Mouse (Mus musculus) G1E (cell line): ENCODE data around the gene 8030474K03Rik. TPM values are rescaled to one million over a fixed set of nuclear protein-coding genes. Genes with fewer than 3 reads are reported as not detected.
A peak's percentile ranks its signal among the peaks of the same experiment; 100 is the strongest.
"Not testable (repeated sequence)": the region's sequence is repeated elsewhere in the genome, so short reads cannot be mapped to it uniquely, and the experiment has no call there.

Source experiments
- ATAC-seq: 2 replicates; pipeline ENCODE4 v1.8.0; 2016; ENCODE audit warnings: mild to moderate bottlenecking; ENCODE audit not compliant: insufficient number of reproducible peaks, poor library complexity, low FRiP score, severe bottlenecking; ENCODE audit errors: extremely low read depth
- DNase-seq: peaks from one replicate; pipeline ENCODE4 v3.0.0; 2012; ENCODE audit warnings: low spot score
- H3K27me3 ChIP-seq: 2 replicates; pipeline ENCODE4 v1.6.1; 2012; ENCODE audit warnings: mild to moderate bottlenecking, low read length, inconsistent platforms; ENCODE audit not compliant: insufficient read depth
- H3K36me3 ChIP-seq: replicated peaks from 2 replicates; pipeline ENCODE3; 2012; ENCODE audit warnings: mild to moderate bottlenecking, inconsistent platforms
- H3K4me1 ChIP-seq: 2 replicates; pipeline ENCODE4 v1.6.1; 2012; ENCODE audit warnings: low read depth, low read length, inconsistent platforms, mixed read lengths; ENCODE audit not compliant: insufficient read depth
- H3K4me3 ChIP-seq: 2 replicates; pipeline ENCODE4 v1.5.1; 2012; ENCODE audit warnings: low read depth, mild to moderate bottlenecking, inconsistent platforms, low read length, moderate library complexity, mixed read lengths
- H3K9me3 ChIP-seq: replicated peaks from 2 replicates; pipeline ENCODE4 v1.6.1; 2012; ENCODE audit warnings: inconsistent platforms
- CTCF ChIP-seq: IDR thresholded peaks from 2 replicates; pipeline ENCODE4 v1.5.1; 2012; ENCODE audit warnings: low read depth, low read length, inconsistent platforms, mixed read lengths
- GATA1 ChIP-seq: IDR thresholded peaks from 2 replicates; pipeline ENCODE4 v1.6.1; 2012; ENCODE audit warnings: borderline replicate concordance, low read length, inconsistent platforms, mixed read lengths
- GATA2 ChIP-seq: IDR thresholded peaks from 2 replicates; pipeline ENCODE4 v1.6.1; 2012; ENCODE audit warnings: low read depth, low read length, inconsistent platforms, borderline replicate concordance
- POLR2AphosphoS5 ChIP-seq: IDR thresholded peaks from 2 replicates; pipeline ENCODE4 v1.6.1; 2012; ENCODE audit warnings: low read depth, low read length, inconsistent platforms; ENCODE audit not compliant: insufficient replicate concordance
- TAL1 ChIP-seq: conservative IDR thresholded peaks from 2 replicates; pipeline ENCODE4 v1.6.1; 2012; ENCODE audit warnings: low read depth, low read length, inconsistent platforms, mixed read lengths
- polyA plus RNA-seq: library from polyadenylated mRNA; stranded (reverse); fragments of >175 nt; gene quantifications from 2 replicates; pipeline ENCODE4 v1.2.3, GENCODE M21; 2012
- total RNA-seq, 2 experiments: library from RNA; stranded (forward) in 1 of 2; stranded (reverse) in 1 of 2; fragments of 200-1000 nt in 1 of 2; fragments of >200 nt in 1 of 2; fragmentation: Nextera tagmentation in 1 of 2; gene quantifications; 2 replicates each; pipeline ENCODE4 v1.2.3; 2014 to 2017

Gene 8030474K03Rik
- total and polyA plus RNA-seq, 3 experiments = not detected

DNA sequence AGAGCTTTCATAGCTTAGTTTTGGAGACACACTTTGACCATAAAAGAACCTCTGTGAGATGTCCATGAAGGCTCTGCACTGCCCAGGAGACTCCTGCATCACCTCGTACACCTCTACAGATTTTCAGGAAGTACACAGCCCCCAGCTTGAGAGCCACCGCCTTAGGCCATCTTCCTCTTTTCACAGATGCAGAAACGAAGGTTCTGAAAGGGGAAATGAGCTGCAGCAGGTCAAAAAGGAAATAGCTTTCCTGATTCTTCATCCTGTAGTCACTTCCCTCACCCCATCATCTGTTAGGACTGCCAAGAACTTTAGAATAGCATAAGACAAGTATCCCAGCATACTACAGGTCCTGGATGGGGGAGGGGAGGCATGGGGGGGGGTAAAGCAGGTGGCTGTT lies 24.1 kb upstream of the 8030474K03Rik start:
- Histone ChIP-seq H3K4me1 (no peaks in the 10 kb centered on the region), H3K36me3 (no peaks in the 10 kb centered on the region), H3K27me3 (no peaks in the 10 kb centered on the region), H3K4me3 (no peak overlapping the region), H3K9me3 (no peaks in the 10 kb centered on the region)
- DNase-seq (no peak), ATAC-seq (no peak)
- no peak for TF ChIP-seq GATA2
- no peak for TF ChIP-seq GATA1
- no peak for TF ChIP-seq POLR2AphosphoS5

DNA sequence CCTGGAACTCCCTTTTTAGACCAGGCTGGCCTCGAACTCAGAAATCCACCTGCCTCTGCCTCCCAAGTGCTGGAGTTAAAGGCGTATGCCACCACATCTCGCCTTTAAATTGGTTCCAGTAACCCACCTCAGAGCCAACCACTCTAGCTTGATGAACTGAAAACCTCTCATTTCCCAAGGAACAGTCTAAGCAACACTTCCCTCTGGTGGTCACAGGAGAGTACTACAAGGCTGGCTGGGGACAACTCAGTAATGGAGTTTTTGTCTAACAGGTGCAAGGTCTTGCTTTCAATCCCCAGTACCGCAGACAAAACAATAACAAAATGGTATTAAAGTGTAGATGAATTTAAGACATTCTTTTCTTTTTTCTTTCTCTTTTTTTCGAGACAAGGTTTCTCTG lies 22.4 kb upstream of the 8030474K03Rik start:
- Histone ChIP-seq H3K36me3 (no peaks in the 10 kb centered on the region), H3K9me3 (no peaks in the 10 kb centered on the region), H3K4me3 (no peak overlapping the region), H3K4me1 (no peaks in the 10 kb centered on the region), H3K27me3 (no peaks in the 10 kb centered on the region)
- ATAC-seq (no peak), DNase-seq (peak; percentile 22)
- TF ChIP-seq GATA2 (no peak), GATA1 (no peak), TAL1 (no peak), CTCF (peak; percentile 66), POLR2AphosphoS5 (no peak)

DNA sequence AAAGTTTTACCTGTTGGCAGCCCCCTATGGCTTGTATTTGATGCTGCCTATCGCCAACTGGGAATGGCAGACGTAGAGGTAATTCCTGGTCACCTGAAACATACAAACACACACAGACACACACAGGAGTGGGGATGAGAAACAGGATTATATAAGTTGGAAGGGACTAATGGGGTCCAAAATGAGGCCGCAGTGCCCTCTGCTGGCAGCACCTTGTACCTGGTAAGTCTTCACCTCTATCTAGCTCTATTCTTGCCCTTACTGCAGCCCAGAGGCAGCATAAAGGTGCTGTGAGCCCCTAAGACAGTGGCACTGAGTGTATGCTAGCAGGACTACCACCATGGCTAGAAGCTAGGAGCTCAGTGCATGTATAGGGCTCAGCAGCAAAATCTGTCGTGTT lies 2.9 kb upstream of the 8030474K03Rik start:
- H3K4me3 ChIP-seq = no peak overlapping the region
- H3K9me3 ChIP-seq = no peaks in the 10 kb centered on the region
- ATAC-seq (no peak), DNase-seq (no peak)
- H3K4me1 ChIP-seq = no peaks in the 10 kb centered on the region
- H3K27me3 ChIP-seq = no peaks in the 10 kb centered on the region
- no peak for TF ChIP-seq GATA2
- peak; percentile 24; the same call in 1 of the 2 replicates for TF ChIP-seq CTCF
- TF ChIP-seq POLR2AphosphoS5 = no peak
- no peak for TF ChIP-seq TAL1
- TF ChIP-seq GATA1 = no peak
- no peaks in the 10 kb centered on the region for H3K36me3 ChIP-seq

DNA sequence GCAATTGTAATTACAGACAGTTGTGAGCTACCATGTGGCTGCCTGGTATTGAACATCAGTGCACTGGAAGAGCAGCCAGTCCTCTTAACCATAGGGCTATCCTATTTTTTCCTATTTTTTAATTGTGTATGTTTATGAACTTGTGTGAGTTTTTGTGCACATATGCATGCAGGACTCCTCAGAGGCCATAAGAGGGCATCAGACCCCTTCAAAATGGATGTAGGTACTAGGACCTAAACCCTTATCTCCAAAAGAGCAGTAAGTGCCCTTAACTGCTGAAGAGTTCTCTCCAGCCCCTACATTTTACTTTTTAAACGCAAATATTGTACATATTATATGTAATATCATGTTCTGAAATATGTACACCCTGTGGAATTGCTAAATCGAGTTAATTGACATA lies 11.1 kb downstream of the 8030474K03Rik start:
- no peaks in the 10 kb centered on the region for H3K27me3 ChIP-seq
- no peaks in the 10 kb centered on the region for H3K9me3 ChIP-seq
- DNase-seq = no peak
- H3K4me1 ChIP-seq = no peaks in the 10 kb centered on the region
- ATAC-seq = no peak
- no peaks in the 10 kb centered on the region for H3K36me3 ChIP-seq
- no peak for TF ChIP-seq GATA2
- TF ChIP-seq TAL1 = no peak
- no peak for TF ChIP-seq POLR2AphosphoS5
- TF ChIP-seq CTCF = no peak
- no peak for TF ChIP-seq GATA1
- no peak overlapping the region for H3K4me3 ChIP-seq

DNA sequence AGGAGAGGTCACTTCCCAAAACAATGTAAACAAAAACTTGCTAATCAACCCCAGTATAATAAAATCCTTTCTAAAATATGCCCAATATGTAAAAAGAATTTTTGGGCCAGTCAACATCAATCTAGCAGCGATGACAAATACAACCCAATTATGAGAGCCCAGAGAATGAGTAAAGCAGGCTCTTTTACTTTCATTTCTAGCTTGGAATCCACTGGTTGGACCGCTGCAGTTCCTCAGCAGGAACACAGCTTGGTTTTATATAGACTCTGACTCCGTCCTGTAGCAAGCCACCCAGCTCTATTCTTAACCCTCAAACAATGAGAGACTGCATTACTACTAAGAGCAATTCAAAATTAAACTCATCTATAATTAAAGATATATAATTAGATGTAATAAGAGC lies 17.3 kb downstream of the 8030474K03Rik start:
- Histone ChIP-seq H3K27me3 (no peaks in the 10 kb centered on the region), H3K4me3 (no peak overlapping the region), H3K9me3 (no peaks in the 10 kb centered on the region), H3K36me3 (no peaks in the 10 kb centered on the region), H3K4me1 (no peaks in the 10 kb centered on the region)
- DNase-seq (no peak), ATAC-seq (no peak)
- TF ChIP-seq TAL1 (no peak), GATA2 (no peak), GATA1 (no peak)

DNA sequence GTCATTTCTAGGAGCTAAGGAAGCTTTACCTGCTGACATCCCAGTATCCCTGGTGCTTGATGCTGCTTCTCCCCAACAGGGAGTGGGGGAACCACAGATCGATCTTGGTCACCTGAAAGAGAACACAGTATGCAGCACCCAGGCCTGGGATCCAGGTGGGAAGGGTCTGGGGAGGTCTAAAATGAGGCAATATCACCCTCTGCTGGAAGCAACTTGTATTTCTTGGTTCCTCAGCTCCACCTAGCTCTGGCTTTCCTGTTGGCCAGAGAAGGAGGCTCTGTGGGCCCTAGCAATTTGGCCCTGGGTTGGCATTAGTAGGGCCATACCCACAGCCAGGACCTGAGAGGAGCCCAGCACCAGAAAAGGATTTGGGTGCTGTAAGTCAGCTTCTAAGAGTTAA lies 24.7 kb downstream of the 8030474K03Rik start:
- no peaks in the 10 kb centered on the region for H3K9me3 ChIP-seq
- no peak for ATAC-seq
- DNase-seq = no peak

DNA sequence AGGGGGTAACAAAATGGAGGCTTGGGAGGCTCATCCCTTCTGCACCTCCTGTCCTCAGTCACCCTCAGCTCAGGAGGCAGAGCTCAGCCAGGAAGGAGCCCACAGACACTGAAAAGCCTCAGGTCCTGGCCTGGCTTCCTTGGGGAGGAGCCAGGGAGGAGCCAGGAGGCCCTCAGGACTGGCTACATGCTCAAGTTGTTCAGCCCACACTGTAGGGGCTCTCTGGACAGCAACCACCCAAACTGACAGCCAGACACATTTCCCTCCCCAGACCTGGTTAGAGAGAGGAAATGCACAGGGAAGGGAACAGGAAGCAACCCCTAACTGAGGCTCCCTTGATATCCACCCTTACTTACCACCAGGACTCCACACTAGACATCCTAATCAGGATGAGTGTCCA lies 25.5 kb downstream of the 8030474K03Rik start:
- not testable (repeated sequence) for DNase-seq, ATAC-seq

More for the DNA sequence above, 24.7 kb downstream of the 8030474K03Rik start:
- Histone ChIP-seq H3K4me1 (no peaks in the 10 kb centered on the region), H3K27me3 (no peaks in the 10 kb centered on the region), H3K36me3 (no peaks in the 10 kb centered on the region), H3K4me3 (no peak overlapping the region)
- no peak for TF ChIP-seq POLR2AphosphoS5
- TF ChIP-seq CTCF = no peak
- TF ChIP-seq GATA2 = no peak
- TF ChIP-seq TAL1 = no peak
- no peak for TF ChIP-seq GATA1

More for the DNA sequence above, 25.5 kb downstream of the 8030474K03Rik start:
- H3K36me3 ChIP-seq, H3K9me3 ChIP-seq, H3K27me3 ChIP-seq, H3K4me3 ChIP-seq, H3K4me1 ChIP-seq: not testable (repeated sequence)
